13 mouse cellular contexts compared by ENCODE assay signal in the genomic region with DNA sequence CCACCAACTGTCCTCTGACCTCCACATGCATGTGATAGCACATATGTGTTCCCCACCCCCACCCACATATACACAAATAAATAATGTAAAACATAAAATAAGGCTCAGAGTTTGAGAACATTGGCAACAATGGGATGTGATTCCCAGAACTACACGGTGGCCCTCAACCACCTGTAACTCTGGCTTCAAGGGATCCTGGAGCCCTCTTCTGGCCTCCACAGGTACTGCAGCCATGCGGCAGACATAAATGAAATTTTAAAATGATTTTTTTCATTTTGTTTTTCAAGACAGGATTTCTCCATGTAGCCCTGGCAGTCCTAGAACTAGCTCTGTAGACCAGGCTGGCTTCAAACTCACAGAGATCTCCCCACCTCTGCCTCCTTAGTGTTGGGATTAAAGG.
DNase-seq lines count a peak whose midpoint lies in the region; ATAC-seq and TF ChIP-seq lines count a peak whose summit lies in the region.
"Had no signal": no experiment of that assay in that cellular context is flagged by ENCODE, and none has a peak within 500 bp of the region (broad histone marks: within the 10 kb centered on the region; RNA-seq: fewer than 3 reads in every experiment).

No protein-coding gene starts in this region.

- 84% methylated on average over 2 of the region's 2 CpGs for WGBS in liver, adult 2 months
- WGBS in liver, embryonic 12.5 days (ENCODE audit: insufficient replicate concordance): 73% methylated on average over 2 of the region's 2 CpGs
- WGBS in bone marrow, adult 2 months: 59% methylated on average over 2 of the region's 2 CpGs

- no peaks in the 10 kb centered on the region for H3K36me3 ChIP-seq in liver, adult 2 months (ENCODE audit: control insufficient read depth, insufficient read depth, low read length)
- peaks cover 15% of the 10 kb centered on the region for H3K36me3 ChIP-seq in liver, embryonic 12.5 days

- DNase-seq in cerebellum, postnatal 10 days: peak; percentile 62 to 77
- DNase-seq in cerebellum, postnatal 36 days: no peak
- DNase-seq in liver, adult 2 months (ENCODE audit: extremely low read depth, low read depth, low spot score): no peak
- DNase-seq in 3T3-L1 (ENCODE audit: low read depth, low spot score): peak; percentile 47
- DNase-seq in urinary bladder, adult 2 months (ENCODE audit: low spot score): no peak
- no peak for DNase-seq in left cerebral cortex, adult 9 months (ENCODE audit: low spot score in 2 of 2)
- DNase-seq: adrenal gland, postnatal 14 days; embryo, embryonic 11 days; kidney, adult 8-10 months had no signal

- H3K9me3 ChIP-seq in liver, embryonic 12.5 days (replicated peaks): no peaks in the 10 kb centered on the region
- H3K9me3 ChIP-seq: heart, embryonic 15.5 days; limb, embryonic 13.5 days had no signal

- no peak for TF ChIP-seq POLR2A in liver, adult 2 months (IDR thresholded peaks at IDR 0.05; ENCODE audit: extremely low read depth, insufficient read depth, low read length)
- TF ChIP-seq POLR2A in bone marrow, adult 2 months (IDR thresholded peaks at IDR 0.05; ENCODE audit: borderline replicate concordance, control insufficient read depth, low read depth, low read length): no peak

- no peaks in the 10 kb centered on the region for H3K27me3 ChIP-seq in liver, adult 2 months (ENCODE audit: control insufficient read depth, insufficient read depth, low read length)
- no peaks in the 10 kb centered on the region for H3K27me3 ChIP-seq in liver, embryonic 12.5 days (replicated peaks)
- H3K27me3 ChIP-seq: heart, embryonic 15.5 days; limb, embryonic 13.5 days had no signal

- no peaks in the 10 kb centered on the region for H3K4me1 ChIP-seq in liver, adult 2 months (ENCODE audit: control insufficient read depth, insufficient read depth, low read length)
- peaks cover 8% of the 10 kb centered on the region; the same call in 1 of the 2 replicates for H3K4me1 ChIP-seq in liver, embryonic 12.5 days
- peaks cover 3% of the 10 kb centered on the region for H3K4me1 ChIP-seq in bone marrow, adult 2 months (ENCODE audit: control insufficient read depth, insufficient read depth, low read length)
- H3K4me1 ChIP-seq: heart, embryonic 15.5 days; limb, embryonic 13.5 days had no signal

- no peaks in the 10 kb centered on the region for H3K79me2 ChIP-seq in liver, adult 2 months (ENCODE audit: control insufficient read depth, insufficient read depth, low read length)

- no peak overlapping the region for H3K27ac ChIP-seq in liver, adult 2 months (replicated peaks; ENCODE audit: insufficient read depth, low read depth, low read length)
- H3K27ac ChIP-seq in liver, embryonic 12.5 days: no peak overlapping the region
- no peak overlapping the region for H3K27ac ChIP-seq in bone marrow, adult 2 months (ENCODE audit: control insufficient read depth, insufficient read depth, low read depth, low read length, poor library complexity)
- H3K27ac ChIP-seq: heart, embryonic 15.5 days; limb, embryonic 13.5 days had no signal

- H3K9ac ChIP-seq in liver, adult 2 months (ENCODE audit: low read depth, low read length): no peak overlapping the region
- no peak overlapping the region for H3K9ac ChIP-seq in liver, embryonic 12.5 days
- H3K9ac ChIP-seq: heart, embryonic 15.5 days; limb, embryonic 13.5 days had no signal

- H3K4me2 ChIP-seq in liver, embryonic 12.5 days: no peak overlapping the region
- H3K4me2 ChIP-seq: heart, embryonic 15.5 days; limb, embryonic 13.5 days had no signal

- TF ChIP-seq CTCF in liver, adult 2 months (IDR thresholded peaks at IDR 0.05; ENCODE audit: low read depth, low read length): peak; percentile 44
- peak; percentile 64 for TF ChIP-seq CTCF in bone marrow, adult 2 months (IDR thresholded peaks at IDR 0.05; ENCODE audit: control insufficient read depth, insufficient read depth, low read length)

- no peak overlapping the region for H3K4me3 ChIP-seq in liver, adult 2 months (ENCODE audit: insufficient read depth, low read depth, low read length)
- H3K4me3 ChIP-seq in liver, embryonic 12.5 days: no peak overlapping the region
- H3K4me3 ChIP-seq in bone marrow, adult 2 months (replicated peaks; ENCODE audit: control insufficient read depth, low read depth, low read length): no peak overlapping the region
- H3K4me3 ChIP-seq: heart, embryonic 15.5 days; limb, embryonic 13.5 days had no signal

- no peak for ATAC-seq in liver, embryonic 12.5 days

Comparison
In these comparisons a context has a peak if more than half of its experiments do, and no peak if none do; other contexts are left out.
1. DNase-seq: peak in cerebellum, postnatal 10 days (2 of 2) and 3T3-L1 (single experiment); none in cerebellum, postnatal 36 days (0 of 2), liver, adult 2 months (single experiment), urinary bladder, adult 2 months (single experiment) and left cerebral cortex, adult 9 months (0 of 2).